ENCODE assay signal across 28 mouse cellular contexts in the genomic region with DNA sequence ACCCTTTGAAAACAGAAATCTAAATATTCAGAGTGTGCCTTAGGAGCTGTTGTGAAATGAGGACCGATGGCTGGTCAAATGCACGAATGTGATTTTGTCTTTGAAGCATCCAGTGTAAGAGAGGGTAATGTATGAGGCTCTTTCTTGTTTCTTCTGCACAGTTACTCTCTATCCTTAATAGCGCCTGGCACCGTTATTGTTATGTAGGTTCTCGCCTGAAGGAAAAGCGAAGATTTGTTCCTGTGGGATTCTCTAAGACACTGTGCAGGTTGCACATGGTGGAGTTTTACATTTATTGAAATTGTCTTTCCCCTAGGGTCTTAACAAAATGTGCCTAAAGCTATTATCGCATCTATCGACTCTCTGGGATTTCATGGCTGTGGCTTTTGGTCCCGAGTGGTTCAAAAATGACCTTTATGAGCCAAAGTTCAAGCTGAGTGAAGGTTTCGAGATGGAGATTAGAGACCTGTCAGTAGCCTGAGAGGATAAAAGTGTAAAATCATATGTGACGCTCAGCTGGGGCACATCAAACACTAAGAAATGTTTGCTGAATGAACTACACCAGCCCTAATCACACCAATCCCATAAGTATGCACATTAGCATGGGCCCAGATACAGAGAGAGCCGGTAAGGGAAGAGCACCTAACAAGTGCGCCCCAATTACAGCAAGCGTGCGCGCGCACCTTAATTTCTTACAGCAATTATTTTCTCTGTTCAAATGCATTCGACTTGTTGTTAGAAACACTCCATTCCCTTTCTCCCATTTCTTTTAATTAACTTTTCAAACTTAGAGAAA.
A peak's percentile ranks its signal among the peaks of the same experiment; 100 is the strongest.
DNase-seq lines count a peak whose midpoint lies in the region; ATAC-seq lines count a peak whose summit lies in the region.
"Had no signal": no experiment of that assay in that cellular context is flagged by ENCODE, and none has a peak within 500 bp of the region (broad histone marks: within the 10 kb centered on the region; RNA-seq: fewer than 3 reads in every experiment).

No protein-coding gene starts in this region.

- no peaks in the 10 kb centered on the region for H3K27me3 ChIP-seq in hindbrain, embryonic 15.5 days
- no peaks in the 10 kb centered on the region for H3K27me3 ChIP-seq in hindbrain, embryonic 12.5 days
- no peaks in the 10 kb centered on the region for H3K27me3 ChIP-seq in midbrain, embryonic 12.5 days
- no peaks in the 10 kb centered on the region for H3K27me3 ChIP-seq in midbrain, embryonic 14.5 days (ENCODE audit: control insufficient read depth, insufficient read depth, low read length)
- no peaks in the 10 kb centered on the region for H3K27me3 ChIP-seq in neural tube, embryonic 15.5 days (replicated peaks)
- H3K27me3 ChIP-seq: embryonic facial prominence, embryonic 12.5 days; heart, embryonic 13.5 days; limb, embryonic 13.5 days; lung, embryonic 15.5 days; neural tube, embryonic 12.5 days; stomach, embryonic 15.5 days had no signal

- no peak overlapping the region for H3K4me3 ChIP-seq in hindbrain, embryonic 15.5 days
- no peak overlapping the region for H3K4me3 ChIP-seq in hindbrain, embryonic 12.5 days
- no peak overlapping the region for H3K4me3 ChIP-seq in midbrain, embryonic 12.5 days
- H3K4me3 ChIP-seq in midbrain, embryonic 14.5 days (replicated peaks; ENCODE audit: low read depth, low read length): no peak overlapping the region
- no peak overlapping the region for H3K4me3 ChIP-seq in neural tube, embryonic 15.5 days (replicated peaks)
- H3K4me3 ChIP-seq: embryonic facial prominence, embryonic 12.5 days; gastrocnemius, adult 2 months; heart, adult 2 months; heart, embryonic 13.5 days; hindbrain, embryonic 10.5 days; limb, embryonic 13.5 days; lung, embryonic 15.5 days; neural tube, embryonic 12.5 days; stomach, embryonic 15.5 days had no signal

- H3K9me3 ChIP-seq in hindbrain, embryonic 15.5 days: no peaks in the 10 kb centered on the region
- no peaks in the 10 kb centered on the region for H3K9me3 ChIP-seq in hindbrain, embryonic 12.5 days (replicated peaks)
- H3K9me3 ChIP-seq in midbrain, embryonic 12.5 days: no peaks in the 10 kb centered on the region
- H3K9me3 ChIP-seq in midbrain, embryonic 14.5 days (ENCODE audit: control insufficient read depth, low read length): no peaks in the 10 kb centered on the region
- no peaks in the 10 kb centered on the region for H3K9me3 ChIP-seq in neural tube, embryonic 15.5 days (replicated peaks)
- H3K9me3 ChIP-seq: embryonic facial prominence, embryonic 12.5 days; heart, embryonic 13.5 days; hindbrain, embryonic 10.5 days; limb, embryonic 13.5 days; lung, embryonic 15.5 days; neural tube, embryonic 12.5 days; stomach, embryonic 15.5 days had no signal

- H3K4me2 ChIP-seq in hindbrain, embryonic 15.5 days: no peak overlapping the region
- no peak overlapping the region for H3K4me2 ChIP-seq in hindbrain, embryonic 12.5 days (replicated peaks)
- H3K4me2 ChIP-seq in midbrain, embryonic 12.5 days (replicated peaks): no peak overlapping the region
- H3K4me2 ChIP-seq in midbrain, embryonic 14.5 days (ENCODE audit: low read length): peak overlapping the region; percentile 15; the same call in 1 of the 2 replicates
- H3K4me2 ChIP-seq in neural tube, embryonic 15.5 days: no peak overlapping the region
- H3K4me2 ChIP-seq: embryonic facial prominence, embryonic 12.5 days; heart, embryonic 13.5 days; limb, embryonic 13.5 days; liver, embryonic 11.5 days; lung, embryonic 15.5 days; neural tube, embryonic 12.5 days; stomach, embryonic 15.5 days had no signal

- WGBS in hindbrain, embryonic 15.5 days: 75% methylated on average over 18 of the region's 18 CpGs
- WGBS in hindbrain, embryonic 12.5 days: 71% methylated on average over 18 of the region's 18 CpGs
- WGBS in midbrain, embryonic 12.5 days: 71% methylated on average over 18 of the region's 18 CpGs
- 58% methylated on average over 18 of the region's 18 CpGs for WGBS in midbrain, embryonic 14.5 days
- WGBS in neural tube, embryonic 15.5 days: 74% methylated on average over 18 of the region's 18 CpGs

- H3K36me3 ChIP-seq in hindbrain, embryonic 15.5 days: no peaks in the 10 kb centered on the region
- no peaks in the 10 kb centered on the region for H3K36me3 ChIP-seq in hindbrain, embryonic 12.5 days
- no peaks in the 10 kb centered on the region for H3K36me3 ChIP-seq in midbrain, embryonic 12.5 days
- H3K36me3 ChIP-seq in midbrain, embryonic 14.5 days (ENCODE audit: control insufficient read depth, insufficient read depth, low read length): no peaks in the 10 kb centered on the region
- no peaks in the 10 kb centered on the region for H3K36me3 ChIP-seq in neural tube, embryonic 15.5 days
- H3K36me3 ChIP-seq: embryonic facial prominence, embryonic 12.5 days; heart, embryonic 13.5 days; hindbrain, embryonic 10.5 days; limb, embryonic 13.5 days; lung, embryonic 15.5 days; neural tube, embryonic 12.5 days; stomach, embryonic 15.5 days had no signal

- 0 out of 2 replicates have a peak, but pooled peaks have one; percentile 45 for ATAC-seq in hindbrain, embryonic 15.5 days (ENCODE audit: low FRiP score, low read depth)
- no peak for ATAC-seq in hindbrain, embryonic 12.5 days (ENCODE audit: low FRiP score)
- peak; percentile 78 for ATAC-seq in midbrain, embryonic 12.5 days (ENCODE audit: low FRiP score, low read depth)
- peak; percentile 34; the same call in 1 of the 2 replicates for ATAC-seq in midbrain, embryonic 14.5 days (ENCODE audit: low FRiP score, low TSS enrichment)
- peak; percentile 77 for ATAC-seq in neural tube, embryonic 15.5 days (ENCODE audit: low FRiP score)
- ATAC-seq in megakaryocyte-erythroid progenitor cell, adult 5-6 weeks (replicated peaks; ENCODE audit: low FRiP score, low TSS enrichment, poor library complexity, severe bottlenecking): no peak
- ATAC-seq: forebrain, embryonic 16.5 days had no signal

- peak; percentile 56 for DNase-seq in midbrain, embryonic 14.5 days
- DNase-seq: adrenal gland, postnatal 25 days; B cell, adult 2 months; cerebellum, adult 2 months; cerebellum, postnatal 25 days; gastrocnemius, adult 2 months; gastrocnemius, postnatal 36 days; heart, adult 2 months; heart, postnatal 10 days; kidney, adult 2 months; kidney, postnatal 4 days; lung, postnatal 36 days; retina, postnatal 1 day; right cerebral cortex, postnatal 14 days had no signal

- no peak overlapping the region for H3K9ac ChIP-seq in hindbrain, embryonic 15.5 days
- no peak overlapping the region for H3K9ac ChIP-seq in hindbrain, embryonic 12.5 days
- no peak overlapping the region for H3K9ac ChIP-seq in midbrain, embryonic 12.5 days (replicated peaks)
- H3K9ac ChIP-seq in midbrain, embryonic 14.5 days (replicated peaks; ENCODE audit: low read length): no peak overlapping the region
- no peak overlapping the region for H3K9ac ChIP-seq in neural tube, embryonic 15.5 days (replicated peaks)
- H3K9ac ChIP-seq: embryonic facial prominence, embryonic 12.5 days; heart, embryonic 13.5 days; limb, embryonic 13.5 days; lung, embryonic 15.5 days; neural tube, embryonic 12.5 days; stomach, embryonic 15.5 days had no signal

- H3K27ac ChIP-seq in hindbrain, embryonic 15.5 days (replicated peaks): no peak overlapping the region
- H3K27ac ChIP-seq in hindbrain, embryonic 12.5 days: no peak overlapping the region
- peak overlapping the region; percentile 42; the same call in 1 of the 2 replicates for H3K27ac ChIP-seq in midbrain, embryonic 12.5 days (replicated peaks)
- H3K27ac ChIP-seq in midbrain, embryonic 14.5 days (replicated peaks; ENCODE audit: low read depth, low read length): peak overlapping the region; percentile 38
- no peak overlapping the region for H3K27ac ChIP-seq in neural tube, embryonic 15.5 days (replicated peaks)
- H3K27ac ChIP-seq: embryonic facial prominence, embryonic 12.5 days; gastrocnemius, adult 2 months; heart, adult 2 months; heart, embryonic 13.5 days; hindbrain, embryonic 10.5 days; limb, embryonic 13.5 days; lung, embryonic 15.5 days; neural tube, embryonic 12.5 days; stomach, embryonic 15.5 days had no signal

- H3K4me1 ChIP-seq in hindbrain, embryonic 15.5 days (replicated peaks): no peaks in the 10 kb centered on the region
- H3K4me1 ChIP-seq in hindbrain, embryonic 12.5 days: no peaks in the 10 kb centered on the region
- H3K4me1 ChIP-seq in midbrain, embryonic 12.5 days: no peaks in the 10 kb centered on the region
- peaks cover 7% of the 10 kb centered on the region; the same call in 1 of the 2 replicates for H3K4me1 ChIP-seq in midbrain, embryonic 14.5 days (ENCODE audit: control insufficient read depth, insufficient read depth, low read length)
- H3K4me1 ChIP-seq in neural tube, embryonic 15.5 days: no peaks in the 10 kb centered on the region
- H3K4me1 ChIP-seq: embryonic facial prominence, embryonic 12.5 days; heart, embryonic 13.5 days; hindbrain, embryonic 10.5 days; limb, embryonic 13.5 days; lung, embryonic 15.5 days; neural tube, embryonic 12.5 days; stomach, embryonic 15.5 days had no signal

Comparison
In these comparisons a context has a peak if more than half of its experiments do, and no peak if none do; other contexts are left out.
1. ATAC-seq: peak in hindbrain, embryonic 15.5 days (single experiment), midbrain, embryonic 12.5 days (single experiment), midbrain, embryonic 14.5 days (single experiment) and neural tube, embryonic 15.5 days (single experiment); none in hindbrain, embryonic 12.5 days (single experiment) and megakaryocyte-erythroid progenitor cell, adult 5-6 weeks (single experiment).
2. H3K27ac ChIP-seq: peak in midbrain, embryonic 12.5 days (single experiment) and midbrain, embryonic 14.5 days (single experiment); none in hindbrain, embryonic 15.5 days (single experiment), hindbrain, embryonic 12.5 days (single experiment) and neural tube, embryonic 15.5 days (single experiment).